ENCODE assay signal across 8 mouse cellular contexts in the genomic region with DNA sequence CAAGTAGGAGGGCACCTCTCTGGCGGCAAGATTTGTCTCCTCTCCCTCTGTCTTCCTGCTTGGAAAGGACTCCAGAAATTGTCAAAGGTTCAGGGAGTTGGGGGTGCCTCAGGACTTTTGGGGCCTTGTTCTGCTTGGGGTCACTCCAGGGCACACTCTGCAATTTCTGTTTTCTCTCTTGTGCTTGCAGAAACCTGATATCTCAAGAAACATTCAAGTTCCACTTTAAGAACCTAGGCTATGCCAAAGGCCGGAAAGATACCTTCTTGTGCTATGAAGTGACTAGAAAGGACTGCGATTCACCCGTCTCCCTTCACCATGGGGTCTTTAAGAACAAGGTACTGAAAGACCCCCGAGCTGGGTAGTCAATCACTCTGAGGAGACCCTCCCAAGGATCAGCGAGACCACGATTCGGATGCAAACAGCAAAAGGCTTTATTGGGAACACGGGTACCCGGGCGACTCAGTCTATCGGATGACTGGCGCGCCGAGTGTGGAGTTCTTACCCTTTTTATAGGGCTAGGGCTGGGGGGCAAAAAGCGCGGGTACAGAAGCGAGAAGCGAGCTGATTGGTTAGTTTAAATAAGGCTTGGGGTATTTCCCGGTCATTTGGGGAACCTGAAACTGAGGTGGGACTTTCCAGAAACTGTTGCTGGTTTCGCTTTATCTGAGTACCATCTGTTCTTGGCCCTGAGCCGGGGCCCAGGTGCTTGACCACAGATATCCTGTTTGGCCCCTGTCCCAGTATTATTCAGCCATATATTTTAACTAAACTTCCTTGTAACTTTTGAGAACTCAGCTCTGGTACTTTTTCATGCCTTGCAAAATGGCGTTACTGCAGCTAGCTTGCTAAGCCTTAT. TPM values are rescaled to one million over a fixed set of nuclear protein-coding genes. Genes with fewer than 3 reads are reported as not detected.
A peak's percentile ranks its signal among the peaks of the same experiment; 100 is the strongest.
DNase-seq lines count a peak whose midpoint lies in the region; ATAC-seq and TF ChIP-seq lines count a peak whose summit lies in the region.
"Not testable (repeated sequence)": the region's sequence is repeated elsewhere in the genome, so short reads cannot be mapped to it uniquely, and the experiment has no call there.

No protein-coding gene starts in this region.

- H3K4me2 ChIP-seq in kidney, postnatal 0 days (ENCODE audit: low read length) = 0 out of 2 replicates have a peak overlapping the region, but pooled peaks have one; percentile 30
- H3K4me2 ChIP-seq in liver, embryonic 16.5 days (ENCODE audit: low read depth, low read length) = peak overlapping the region; percentile 95

- H3K4me1 ChIP-seq in kidney, postnatal 0 days (replicated peaks; ENCODE audit: insufficient read depth, low read length) = not testable (repeated sequence)
- peaks cover 42% of the 10 kb centered on the region for H3K4me1 ChIP-seq in liver, embryonic 16.5 days (ENCODE audit: control insufficient read depth, low read depth, low read length)

- ATAC-seq in kidney, postnatal 0 days (replicated peaks; ENCODE audit: low FRiP score, low read depth); liver, embryonic 16.5 days (ENCODE audit: low read depth): not testable (repeated sequence)

- DNase-seq in 416B (ENCODE audit: low read depth) = peak; percentile 82
- DNase-seq in T-cell, adult 2 months (ENCODE audit: low spot score) = peak; percentile 56
- not testable (repeated sequence) for DNase-seq in gastrocnemius, adult 2 months; kidney, postnatal 0 days (ENCODE audit: low spot score)
- DNase-seq in induced T-regulatory cell, adult 2 months (ENCODE audit: low read depth) = peak; percentile 80
- DNase-seq in lung, postnatal 36 days = peak; percentile 69
- peak; percentile 72 for DNase-seq in splenic B cell, adult 2 months (ENCODE audit: low read depth, low spot score)

- intact Hi-C loops in gastrocnemius, adult 2 months (cut with DNase I) = not testable (repeated sequence)

- H3K27ac ChIP-seq in gastrocnemius, adult 2 months = peak overlapping the region; percentile 43
- H3K27ac ChIP-seq in kidney, postnatal 0 days = peak overlapping the region; percentile 71
- peak overlapping the region; percentile 80 for H3K27ac ChIP-seq in liver, embryonic 16.5 days (ENCODE audit: low read length)

- H3K36me3 ChIP-seq in kidney, postnatal 0 days (ENCODE audit: insufficient read depth, low read length); liver, embryonic 16.5 days (ENCODE audit: control insufficient read depth, insufficient read depth): not testable (repeated sequence)
- peaks cover 50% of the 10 kb centered on the region for H3K36me3 ChIP-seq in splenic B cell, adult 2 months (ENCODE audit: control insufficient read depth, insufficient read depth, low read length, poor library complexity, severe bottlenecking)

- WGBS in kidney, postnatal 0 days = 73% methylated on average over 10 of the region's 23 CpGs
- WGBS in liver, embryonic 16.5 days (ENCODE audit: insufficient replicate concordance) = 45% methylated on average over 10 of the region's 23 CpGs

- H3K9me3 ChIP-seq in kidney, postnatal 0 days (replicated peaks; ENCODE audit: low read length); liver, embryonic 16.5 days (replicated peaks; ENCODE audit: control insufficient read depth, low read length): not testable (repeated sequence)

- H3K4me3 ChIP-seq in gastrocnemius, adult 2 months = peak overlapping the region; percentile 83
- not testable (repeated sequence) for H3K4me3 ChIP-seq in kidney, postnatal 0 days (replicated peaks; ENCODE audit: low read depth, low read length)
- peak overlapping the region; percentile 81 for H3K4me3 ChIP-seq in liver, embryonic 16.5 days (ENCODE audit: low read depth, low read length)

- TF ChIP-seq CTCF in gastrocnemius, adult 2 months (IDR thresholded peaks at IDR 0.05); kidney, postnatal 0 days (IDR thresholded peaks at IDR 0.05; ENCODE audit: low read depth): not testable (repeated sequence)

- not testable (repeated sequence) for H3K9ac ChIP-seq in kidney, postnatal 0 days (ENCODE audit: low read depth, low read length)
- H3K9ac ChIP-seq in liver, embryonic 16.5 days (ENCODE audit: low read depth, low read length) = peak overlapping the region; percentile 51

- not testable (repeated sequence) for H3K27me3 ChIP-seq in kidney, postnatal 0 days (ENCODE audit: insufficient read depth, low read length); liver, embryonic 16.5 days (ENCODE audit: control insufficient read depth, insufficient read depth, low read depth, low read length); splenic B cell, adult 2 months (ENCODE audit: control insufficient read depth, insufficient read depth, low read length, poor library complexity, severe bottlenecking)

RNA-seq across cellular contexts. Expression of gene Apobec3, which starts 4.0 kb away (rescaled TPM):
- total RNA-seq in gastrocnemius, adult 2 months (2021) = 1 to 10 TPM; 2.4 to 2.6 TPM
- polyA plus RNA-seq in kidney, postnatal 0 days (2015; fragmentation: Nextera tagmentation; extraction: Ambion mirVana) = 26.1 and 26.4 TPM in 2 replicates
- polyA plus RNA-seq in liver, embryonic 16.5 days (2015; fragmentation: Nextera tagmentation; extraction: Ambion mirVana) = 33.1 and 35.2 TPM in 2 replicates
